Mouse (Mus musculus) forebrain, embryonic 14.5 days (tissue): Measurements from ENCODE around the gene Zfp968. TPM values are rescaled to one million over a fixed set of nuclear protein-coding genes. Genes with fewer than 3 reads are reported as not detected.
"Not testable (repeated sequence)": the region's sequence is repeated elsewhere in the genome, so short reads cannot be mapped to it uniquely, and the experiment has no call there.

Source experiments
- ATAC-seq: fragments of 200-750 bp; cut with Nextera tagmentation; 2 replicates; pipeline ENCODE4 v1.8.0; 2017; ENCODE audit warnings: mild to moderate bottlenecking, moderate library complexity
- DNase-seq: peaks from one replicate; pipeline ENCODE4 v3.0.0-alpha.2; 2015; ENCODE audit warnings: low spot score
- H3K27ac ChIP-seq: fragments of 300-500 bp; sonication (generic); 2 replicates; pipeline ENCODE4 v1.5.1; 2014; ENCODE audit warnings: low read depth, mild to moderate bottlenecking, control low read depth, low read length, moderate library complexity
- H3K27me3 ChIP-seq: fragments of 300-500 bp; sonication (generic); replicated peaks from 2 replicates; pipeline ENCODE4 v1.6.1; 2014; ENCODE audit warnings: low read length, control low read depth, mixed read lengths; ENCODE audit not compliant: control insufficient read depth, insufficient read depth
- H3K36me3 ChIP-seq: fragments of 300-500 bp; sonication (generic); 2 replicates; pipeline ENCODE4 v1.6.1; 2014; ENCODE audit warnings: low read length, control low read depth; ENCODE audit not compliant: control insufficient read depth, insufficient read depth
- H3K4me1 ChIP-seq: fragments of 300-500 bp; sonication (generic); 2 replicates; pipeline ENCODE4 v1.6.1; 2014; ENCODE audit warnings: antibody characterized with exemption, low read length, control low read depth; ENCODE audit not compliant: control insufficient read depth, insufficient read depth
- H3K4me2 ChIP-seq: fragments of 300-500 bp; sonication (generic); 2 replicates; pipeline ENCODE4 v1.6.1; 2014; ENCODE audit warnings: mild to moderate bottlenecking, control low read depth, low read length
- H3K4me3 ChIP-seq: fragments of 300-500 bp; sonication (generic); 2 replicates; pipeline ENCODE4 v1.5.1; 2014; ENCODE audit warnings: low read depth, low read length, control low read depth
- H3K9ac ChIP-seq: fragments of 300-500 bp; sonication (generic); 2 replicates; pipeline ENCODE4 v1.6.1; 2014; ENCODE audit warnings: mild to moderate bottlenecking, low read length, control low read depth, moderate library complexity
- H3K9me3 ChIP-seq: fragments of 300-500 bp; sonication (generic); replicated peaks from 2 replicates; pipeline ENCODE4 v1.6.1; 2016; ENCODE audit warnings: low read length, control low read depth, mixed read lengths; ENCODE audit not compliant: control insufficient read depth
- WGBS: fragments of 180-500 bp; shearing (Covaris S2); extraction: QIAGEN DNeasy Blood & Tissue Kit; methylation state at CpG from one replicate; pipeline ENCODE4 v1.1.7; 2014; 5-methylcytosine and 5-hydroxymethylcytosine counted together
- polyA plus RNA-seq: library from polyadenylated mRNA; unstranded; fragments of >200 nt; fragmentation: Nextera tagmentation; extraction: Ambion mirVana; gene quantifications from 2 replicates; pipeline ENCODE4 v1.2.1, GENCODE M21; 2014

Gene Zfp968
- polyA plus RNA-seq = 4.8 and 5.3 TPM in 2 replicates

DNA sequence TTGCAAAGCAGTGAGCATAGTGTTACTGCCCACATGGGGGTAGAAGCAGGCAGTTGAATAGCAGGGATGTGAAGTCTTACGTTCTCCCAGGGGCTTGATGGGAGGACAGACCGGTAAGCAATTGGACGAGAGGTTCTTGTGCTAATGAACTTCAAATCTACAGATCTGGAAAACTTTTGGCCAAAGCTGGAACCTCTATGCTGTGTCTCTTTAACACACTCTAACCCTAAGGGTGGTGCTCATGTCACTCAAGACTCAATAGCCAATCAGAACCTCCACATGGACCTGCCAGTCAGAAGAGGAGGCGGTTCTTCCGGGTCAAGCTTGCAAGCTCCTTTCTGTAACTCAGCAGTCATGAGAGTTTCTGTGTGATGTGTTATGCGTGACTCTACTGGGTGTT is at the start of gene Zfp968:
Gene Zfp968 (plus strand): TSS at position 301 of the 400 bp plus-strand sequence.
- not testable (repeated sequence) for H3K27me3 ChIP-seq
- no CpG with 5 or more reads among the region's 6 CpGs for WGBS

GRCm38 (mm10) chr2:175338097-175338496 is 34.1 kb upstream of the Zfp968 start, which contains the start of gene Gm4631:
Gene Gm4631 (minus strand): TSS chr2:175338197.
- H3K27ac ChIP-seq, H3K36me3 ChIP-seq, DNase-seq, H3K4me3 ChIP-seq, H3K4me1 ChIP-seq, ATAC-seq, H3K4me2 ChIP-seq, H3K27me3 ChIP-seq, H3K9me3 ChIP-seq, H3K9ac ChIP-seq: not testable (repeated sequence)
- WGBS = no CpG with 5 or more reads among the region's 8 CpGs

More for the DNA sequence above, at the start of gene Zfp968:
- H3K4me1 ChIP-seq, H3K36me3 ChIP-seq, H3K27ac ChIP-seq, H3K9me3 ChIP-seq, H3K4me2 ChIP-seq, DNase-seq, H3K4me3 ChIP-seq, H3K9ac ChIP-seq, ATAC-seq: not testable (repeated sequence)

Other genes starting within 250 kb of the Zfp968 start
- gene Gm14399, start 230.4 kb upstream of the Zfp968 start, polyA plus RNA-seq = 4.6 and 5.4 TPM in 2 replicates
- 0.90 and 0.97 TPM in 2 replicates for gene Gm14443, start 196.6 kb upstream of the Zfp968 start, polyA plus RNA-seq
- gene Gm14391, start 165.5 kb upstream of the Zfp968 start, polyA plus RNA-seq = 3.9 and 10.6 TPM in 2 replicates
- not detected in 2 replicates for gene Gm14440, start 97.3 kb upstream of the Zfp968 start, polyA plus RNA-seq
- gene Gm4631, start 34.2 kb upstream of the Zfp968 start, polyA plus RNA-seq = 16.7 and 21.3 TPM in 2 replicates
- 15.1 and 20.3 TPM in 2 replicates for gene Gm4724, start 63.4 kb downstream of the Zfp968 start, polyA plus RNA-seq
- gene Zfp965, start 97.5 kb downstream of the Zfp968 start, polyA plus RNA-seq = 8.9 and 9.0 TPM in 2 replicates